Mouse (Mus musculus) small intestine, adult 2 months (tissue): ENCODE measurements at regions not wholly inside any gene's neighbourhood (a gene's known extent, or its start where the extent isn't known, plus 50 kb on each side); places are given as distances from the start of the nearest gene placed in this dataset.

Experiments
- H3K27ac ChIP-seq: fragments of 200-500 bp; 2 replicates; pipeline ENCODE4 v1.5.1; 2012; ENCODE audit warnings: low read depth, low read length, control low read depth, inconsistent platforms; ENCODE audit not compliant: insufficient read depth
- H3K27me3 ChIP-seq: fragments of 200-500 bp; 2 replicates; pipeline ENCODE4 v1.6.1; 2012; ENCODE audit warnings: mild to moderate bottlenecking, moderate library complexity, low read length, inconsistent platforms; ENCODE audit not compliant: control insufficient read depth, insufficient read depth
- H3K36me3 ChIP-seq: fragments of 200-500 bp; 2 replicates; pipeline ENCODE4 v1.6.1; 2012; ENCODE audit warnings: mild to moderate bottlenecking, low read length, control low read depth, inconsistent platforms; ENCODE audit not compliant: control insufficient read depth, insufficient read depth
- H3K4me1 ChIP-seq: fragments of 200-500 bp; 2 replicates; pipeline ENCODE4 v1.6.1; 2012; ENCODE audit warnings: low read length, inconsistent platforms, mixed read lengths; ENCODE audit not compliant: control insufficient read depth, insufficient read depth, insufficient read length
- H3K4me3 ChIP-seq: fragments of 200-500 bp; 2 replicates; pipeline ENCODE4 v1.5.1; 2012; ENCODE audit warnings: low read depth, mild to moderate bottlenecking, control low read depth, inconsistent platforms, low read length, moderate library complexity
- CTCF ChIP-seq: fragments of 200-500 bp; IDR thresholded peaks from 2 replicates; pipeline ENCODE4 v1.5.1; 2012; ENCODE audit warnings: low read depth, mild to moderate bottlenecking, control low read depth, inconsistent platforms, low read length, moderate library complexity, mixed read lengths; ENCODE audit not compliant: insufficient replicate concordance, insufficient read length; ENCODE audit errors: extremely low read depth
- POLR2A ChIP-seq: fragments of 200-500 bp; IDR thresholded peaks from 2 replicates; pipeline ENCODE4 v1.6.1; 2012; ENCODE audit warnings: low read depth, mild to moderate bottlenecking, control low read depth, inconsistent platforms, low read length, moderate library complexity
- WGBS: fragments of 180-500 bp; shearing (Covaris S2); methylation state at CpG from one replicate; pipeline ENCODE4 v1.1.7; 2018; 5-methylcytosine and 5-hydroxymethylcytosine counted together

DNA sequence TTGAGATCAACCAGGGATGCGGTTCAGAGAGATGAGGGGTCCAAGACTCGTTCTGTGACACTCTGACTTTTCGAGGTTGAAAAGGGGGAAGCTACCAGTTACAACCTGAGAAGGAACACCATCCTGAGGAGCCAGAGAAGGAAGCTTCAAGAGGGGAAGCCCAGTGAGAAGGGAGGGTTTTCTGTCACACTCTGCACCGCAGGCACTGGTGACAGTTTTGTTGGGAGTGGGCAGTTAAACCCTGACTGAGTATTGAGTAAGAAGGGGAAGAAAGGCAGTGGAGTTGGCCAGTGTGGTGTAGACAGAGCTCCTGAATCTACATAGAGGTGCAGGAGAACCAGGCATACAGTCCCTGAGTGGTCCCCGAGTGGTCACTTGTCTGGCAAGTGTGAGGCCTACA is 159.4 kb downstream of the Snx10 start:
- Histone ChIP-seq H3K4me3 (no peak overlapping the region), H3K36me3 (no peaks in the 10 kb centered on the region), H3K27me3 (no peaks in the 10 kb centered on the region), H3K4me1 (no peaks in the 10 kb centered on the region), H3K27ac (no peak overlapping the region)
- TF ChIP-seq CTCF (no peak), POLR2A (no peak)
- 90% methylated on average over 5 of the region's 5 CpGs for WGBS

DNA sequence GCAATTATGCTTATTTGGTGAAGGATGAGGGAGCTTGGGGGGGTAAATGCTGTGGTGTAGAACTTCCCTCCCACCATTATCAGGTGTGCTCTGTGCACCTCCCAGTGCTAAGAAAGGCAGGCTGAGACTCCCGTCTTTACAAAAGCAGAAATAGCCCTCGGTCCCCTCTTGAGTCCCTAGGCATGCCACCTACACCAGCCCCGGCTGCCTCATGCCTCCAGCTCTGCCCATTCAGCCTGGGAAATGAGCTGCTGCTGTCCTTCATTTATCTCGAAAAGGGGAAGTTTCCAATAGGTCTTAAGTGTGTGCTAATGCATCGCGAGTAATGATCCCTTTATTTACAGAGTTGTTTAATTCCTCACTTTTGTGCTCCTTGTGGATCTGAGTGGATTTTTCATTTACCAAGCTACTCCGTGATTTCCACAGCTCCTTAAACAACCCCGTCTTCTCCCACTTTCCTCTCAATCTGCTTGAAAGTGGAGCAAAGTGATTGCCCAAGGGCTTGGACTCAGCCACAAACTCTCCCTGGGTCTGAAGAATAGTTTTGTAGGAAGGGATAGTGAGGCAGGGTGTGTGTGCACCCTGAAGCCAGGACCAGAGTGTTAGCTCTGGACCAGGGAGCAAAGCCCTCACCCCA is 162.1 kb downstream of the Snx10 start:
- Histone ChIP-seq H3K27me3 (no peaks in the 10 kb centered on the region), H3K36me3 (no peaks in the 10 kb centered on the region), H3K27ac (no peak overlapping the region), H3K4me3 (no peak overlapping the region), H3K4me1 (no peaks in the 10 kb centered on the region)
- no peak for TF ChIP-seq CTCF
- no peak for TF ChIP-seq POLR2A
- WGBS, result 77% methylated on average over 8 of the region's 8 CpGs

DNA sequence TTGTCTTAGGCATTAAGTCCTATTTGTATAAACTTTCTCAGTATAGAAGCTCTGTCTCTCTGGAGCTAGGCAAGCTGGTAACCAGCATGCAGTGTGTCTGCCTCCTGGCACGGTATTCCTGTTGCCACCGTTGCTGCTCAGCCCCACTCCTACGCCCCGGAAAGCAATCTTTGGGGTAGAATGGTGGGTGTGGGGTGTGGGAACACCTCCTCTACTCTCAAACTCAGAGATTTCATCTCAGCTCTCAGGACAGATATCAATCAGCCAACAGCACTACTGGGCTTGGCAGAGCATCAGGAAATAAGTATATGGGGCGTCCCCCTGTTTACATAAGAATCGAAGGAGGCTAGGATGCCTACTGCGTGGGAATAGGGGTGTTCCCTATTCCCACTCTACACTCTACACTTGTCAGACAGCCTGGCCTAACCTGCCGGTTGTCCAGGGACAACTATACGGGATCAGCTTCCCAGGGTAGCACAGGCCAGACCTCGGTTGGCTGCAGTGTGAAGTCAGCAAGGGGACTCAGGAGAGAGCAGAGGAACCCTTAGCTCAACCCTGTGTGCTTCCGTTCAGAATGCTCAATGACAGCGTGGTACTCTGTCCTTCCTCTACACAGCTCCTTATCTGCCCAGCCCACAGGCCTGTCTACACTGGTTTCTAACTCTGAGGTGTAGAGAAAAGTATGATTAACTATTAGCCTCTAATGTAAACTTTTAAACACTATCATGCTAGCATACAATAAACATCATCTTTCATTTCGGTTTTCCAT is 167.3 kb downstream of the Snx10 start:
- no peak overlapping the region for H3K4me3 ChIP-seq
- H3K27ac ChIP-seq, result no peak overlapping the region
- no peaks in the 10 kb centered on the region for H3K4me1 ChIP-seq
- no peaks in the 10 kb centered on the region for H3K36me3 ChIP-seq
- no peaks in the 10 kb centered on the region for H3K27me3 ChIP-seq
- TF ChIP-seq POLR2A (no peak), CTCF (no peak)
- 43% methylated on average over 13 of the region's 13 CpGs for WGBS

DNA sequence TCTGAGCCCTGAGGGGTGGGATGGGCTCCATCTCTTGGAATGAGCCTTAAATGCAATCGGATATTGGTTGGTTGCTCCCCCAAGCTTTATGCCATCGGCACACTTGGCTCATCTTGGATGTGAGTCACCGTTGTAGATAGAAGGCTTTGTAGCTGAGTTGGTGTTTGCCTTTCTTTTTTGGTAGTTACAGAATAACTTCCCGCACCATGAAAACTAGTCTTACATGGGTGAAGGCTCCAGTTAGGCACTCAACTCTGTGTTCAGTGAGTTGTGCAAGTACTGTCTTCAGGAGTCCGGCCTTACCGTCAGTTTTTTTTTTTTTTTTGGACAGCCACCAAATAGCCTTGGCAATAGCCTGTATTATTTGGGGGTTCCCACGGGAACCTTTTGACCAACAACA is 170.3 kb downstream of the Snx10 start:
- Histone ChIP-seq H3K27ac (no peak overlapping the region), H3K4me1 (no peaks in the 10 kb centered on the region)
- 67% methylated on average over 7 of the region's 7 CpGs for WGBS

DNA sequence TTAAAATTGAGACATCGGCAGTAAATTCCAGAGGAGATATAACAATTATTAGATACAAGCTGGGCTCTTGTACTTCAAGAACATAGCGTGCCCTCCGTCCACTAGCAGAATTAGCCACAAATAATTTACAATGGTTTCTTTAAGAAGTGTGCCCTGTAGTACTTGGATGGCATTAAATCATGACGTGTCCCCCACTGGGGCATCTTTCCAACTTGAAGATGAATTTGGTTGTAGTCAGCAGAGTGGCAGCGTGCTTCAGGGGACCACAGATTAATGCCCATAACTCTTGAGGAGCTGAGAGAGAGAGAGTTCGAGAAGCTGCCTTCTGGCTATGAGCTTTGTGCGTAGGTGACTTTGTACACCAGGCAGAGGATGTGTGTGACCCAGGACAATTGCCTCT is 172.7 kb downstream of the Snx10 start:
- no peaks in the 10 kb centered on the region for H3K4me1 ChIP-seq
- no peaks in the 10 kb centered on the region for H3K36me3 ChIP-seq
- no peak overlapping the region for H3K4me3 ChIP-seq
- no peaks in the 10 kb centered on the region for H3K27me3 ChIP-seq
- no peak for TF ChIP-seq CTCF
- TF ChIP-seq POLR2A, result no peak
- H3K27ac ChIP-seq, result no peak overlapping the region
- 93% methylated on average over 7 of the region's 7 CpGs for WGBS

More for the DNA sequence above, 170.3 kb downstream of the Snx10 start:
- Histone ChIP-seq H3K36me3 (no peaks in the 10 kb centered on the region), H3K27me3 (no peaks in the 10 kb centered on the region), H3K4me3 (no peak overlapping the region)
- TF ChIP-seq POLR2A (no peak), CTCF (no peak)

DNA sequence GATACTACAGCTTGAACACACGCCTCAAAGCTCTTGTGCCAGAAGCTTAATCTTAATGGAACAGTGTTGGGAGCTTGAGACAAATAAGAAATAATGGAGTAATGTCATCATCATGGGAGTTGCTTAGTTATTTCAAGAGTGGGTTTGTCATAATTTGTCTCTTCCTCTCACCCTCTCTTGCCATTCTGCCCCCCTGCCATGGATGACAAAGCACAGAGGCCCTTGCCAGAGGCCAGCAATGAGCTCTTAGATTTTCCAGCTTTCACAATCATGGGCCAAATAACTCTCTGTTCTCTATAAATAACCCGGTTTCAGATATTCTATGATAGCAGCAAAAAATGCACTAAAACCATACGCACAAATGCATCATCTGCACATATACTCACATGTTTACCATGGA is 174.1 kb downstream of the Snx10 start:
- 84% methylated on average over 3 of the region's 3 CpGs for WGBS
- TF ChIP-seq POLR2A (no peak), CTCF (no peak)
- H3K4me1 ChIP-seq, result no peaks in the 10 kb centered on the region
- no peak overlapping the region for H3K27ac ChIP-seq
- H3K36me3 ChIP-seq, result no peaks in the 10 kb centered on the region
- H3K4me3 ChIP-seq, result no peak overlapping the region
- no peaks in the 10 kb centered on the region for H3K27me3 ChIP-seq

DNA sequence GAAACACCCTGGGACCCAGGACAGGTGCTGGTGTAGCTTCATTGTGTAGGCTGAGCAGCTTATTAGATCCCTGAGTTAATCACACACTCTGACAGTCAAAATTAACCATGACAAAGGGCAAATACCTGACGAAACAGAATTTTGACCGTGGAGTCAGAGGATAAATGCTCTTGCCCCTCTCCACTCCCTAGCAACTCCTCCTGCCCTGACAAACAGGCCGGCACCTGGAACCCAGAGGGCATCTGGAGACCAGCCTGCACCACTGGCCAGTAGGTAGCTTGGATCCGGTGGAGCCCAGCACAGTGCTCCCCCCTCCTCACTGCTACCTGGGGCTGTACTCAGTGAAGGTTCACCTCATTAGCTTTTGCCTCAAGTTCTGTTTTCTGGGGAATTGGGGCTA is 174.5 kb downstream of the Snx10 start:
- no peak overlapping the region for H3K27ac ChIP-seq
- H3K27me3 ChIP-seq, result no peaks in the 10 kb centered on the region
- no peaks in the 10 kb centered on the region for H3K4me1 ChIP-seq
- TF ChIP-seq POLR2A (no peak), CTCF (no peak)
- H3K36me3 ChIP-seq, result no peaks in the 10 kb centered on the region
- no peak overlapping the region for H3K4me3 ChIP-seq
- WGBS, result 77% methylated on average over 4 of the region's 4 CpGs
